Mouse (Mus musculus) ES-E14 (cell line): Measurements from ENCODE around the gene Gabbr2.

Source experiments
- CHD2 ChIP-seq: IDR thresholded peaks from 2 replicates; pipeline ENCODE4 v1.6.1; 2014; ENCODE audit warnings: mild to moderate bottlenecking, low read depth, low read length, inconsistent platforms
- HCFC1 ChIP-seq: IDR thresholded peaks from 2 replicates; pipeline ENCODE4 v1.6.1; 2012; ENCODE audit warnings: low read length, inconsistent platforms, borderline replicate concordance; ENCODE audit not compliant: insufficient read depth
- MAFK ChIP-seq: IDR thresholded peaks from 2 replicates; pipeline ENCODE4 v1.6.1; 2014; ENCODE audit warnings: mild to moderate bottlenecking, low read depth, low read length, inconsistent platforms; ENCODE audit not compliant: insufficient read depth
- ZC3H11A ChIP-seq: IDR thresholded peaks from 2 replicates; pipeline ENCODE4 v1.6.1; 2012; ENCODE audit warnings: low read depth, mild to moderate bottlenecking, inconsistent platforms, low read length, borderline replicate concordance
- ZNF384 ChIP-seq: IDR thresholded peaks from 2 replicates; pipeline ENCODE4 v1.6.1; 2012; ENCODE audit warnings: low read depth, low read length, inconsistent platforms

DNA sequence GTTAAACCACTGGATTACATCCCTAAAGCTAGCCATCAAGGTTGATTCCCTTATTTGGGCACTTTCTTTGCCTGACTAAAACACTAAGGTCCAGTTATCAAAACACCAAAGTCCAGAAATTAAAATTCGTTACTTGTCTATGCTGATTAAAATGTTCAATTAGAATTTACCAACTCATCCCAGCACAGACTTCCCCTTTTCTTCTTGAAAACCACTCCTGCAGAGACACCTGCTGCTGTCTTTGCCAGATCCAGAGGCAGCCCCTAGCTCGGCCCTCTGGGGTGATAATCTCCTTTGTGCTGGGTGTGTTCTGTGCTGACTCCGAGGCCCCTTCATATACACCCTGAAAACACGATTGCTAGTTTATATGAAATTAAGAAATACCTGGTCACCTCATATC is 315.7 kb downstream of the Gabbr2 start:
- TF ChIP-seq MAFK, result no peak
- no peak for TF ChIP-seq ZC3H11A
- no peak for TF ChIP-seq HCFC1
- TF ChIP-seq ZNF384, result no peak
- no peak for TF ChIP-seq CHD2
